Mouse (Mus musculus): ENCODE results near the gene Sars2. TPM values are rescaled to one million over a fixed set of nuclear protein-coding genes. Genes with fewer than 3 reads are reported as not detected.
A peak's percentile ranks its signal among the peaks of the same experiment; 100 is the strongest.

Sars2 gene
- polyA plus RNA-seq, 1 experiment from 2014 or later: 32.8 TPM

DNA sequence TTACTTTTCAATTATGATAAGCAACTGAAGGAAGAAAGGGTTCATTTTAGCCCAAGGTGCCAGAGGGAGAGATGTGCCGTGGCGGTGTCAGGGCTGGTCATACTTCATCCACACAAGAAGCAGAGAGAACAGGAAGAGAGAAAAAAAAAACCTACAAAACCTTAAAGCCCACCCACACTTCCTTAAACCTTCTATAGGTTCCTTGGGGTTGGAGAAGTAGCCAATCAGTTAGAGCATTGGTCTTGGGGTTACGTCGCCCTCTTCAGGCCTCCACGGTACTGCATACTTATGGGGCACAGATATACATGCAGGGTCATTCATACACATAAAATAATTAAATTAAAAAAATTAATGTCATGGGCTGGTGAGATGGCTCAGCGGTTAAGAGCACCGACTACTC lies 19.7 kb upstream of the Sars2 start:
- Histone ChIP-seq H3K4me3 (ENCODE audit: low read length) (no peak overlapping the region), H3K27ac (ENCODE audit: low read length) (no peak overlapping the region), H3K4me2 (replicated peaks; ENCODE audit: low read depth, low read length) (no peak overlapping the region), H3K27me3 (ENCODE audit: insufficient read depth, low read length) (no peaks in the 10 kb centered on the region), H3K9me3 (ENCODE audit: low read length) (no peaks in the 10 kb centered on the region), H3K4me1 (ENCODE audit: insufficient read depth, low read length) (peaks cover 14% of the 10 kb centered on the region; the same call in 1 of the 2 replicates), H3K9ac (replicated peaks; ENCODE audit: low read length) (no peak overlapping the region), H3K36me3 (ENCODE audit: insufficient read depth, low read length) (no peaks in the 10 kb centered on the region)
- no peak for ATAC-seq (ENCODE audit: low FRiP score, low TSS enrichment)
- WGBS: 89% methylated on average over 7 of the region's 7 CpGs

DNA sequence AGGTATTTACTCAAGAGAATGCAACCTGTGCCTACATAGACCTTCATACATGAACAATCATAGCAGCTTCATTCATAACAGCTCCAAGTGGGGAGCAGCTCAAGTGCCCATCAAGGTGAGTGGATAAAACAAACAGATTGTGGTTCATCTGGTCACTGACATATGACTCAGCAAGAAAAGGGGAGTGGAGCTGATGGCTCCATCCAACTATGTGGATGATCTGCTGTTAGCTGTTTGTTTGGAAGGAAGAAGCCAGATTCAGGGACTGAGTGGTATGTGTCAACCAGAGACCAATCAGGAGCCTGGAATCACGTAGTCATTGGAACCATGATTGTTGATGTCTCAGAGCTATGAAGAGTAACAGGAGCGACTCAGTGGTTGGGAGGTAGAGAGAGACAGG lies 17.2 kb upstream of the Sars2 start:
- 100% methylated on average over 2 of the region's 2 CpGs for WGBS
- H3K9me3 ChIP-seq (ENCODE audit: low read length): no peaks in the 10 kb centered on the region
- H3K9ac ChIP-seq (replicated peaks; ENCODE audit: low read length): no peak overlapping the region
- no peak overlapping the region for H3K4me3 ChIP-seq (ENCODE audit: low read length)
- H3K36me3 ChIP-seq (ENCODE audit: insufficient read depth, low read length): no peaks in the 10 kb centered on the region
- H3K4me1 ChIP-seq (ENCODE audit: insufficient read depth, low read length): 0 out of 2 replicates have a peak, but pooled peaks cover under 1% of the 10 kb centered on the region
- H3K27ac ChIP-seq (ENCODE audit: low read length): no peak overlapping the region
- H3K4me2 ChIP-seq (replicated peaks; ENCODE audit: low read depth, low read length): no peak overlapping the region
- ATAC-seq (ENCODE audit: low FRiP score, low TSS enrichment): no peak
- H3K27me3 ChIP-seq (ENCODE audit: insufficient read depth, low read length): no peaks in the 10 kb centered on the region

- WGBS: 11% methylated on average over 14 of the region's 14 CpGs
- Histone ChIP-seq H3K27me3 (ENCODE audit: insufficient read depth, low read length) (no peaks in the 10 kb centered on the region), H3K36me3 (ENCODE audit: insufficient read depth, low read length) (peaks cover 3% of the 10 kb centered on the region; the same call in 1 of the 2 replicates), H3K27ac (ENCODE audit: low read length) (no peak overlapping the region), H3K9me3 (ENCODE audit: low read length) (peaks cover 9% of the 10 kb centered on the region), H3K9ac (replicated peaks; ENCODE audit: low read length) (no peak overlapping the region), H3K4me2 (replicated peaks; ENCODE audit: low read depth, low read length) (peak overlapping the region; percentile 17; the same call in 1 of the 2 replicates), H3K4me1 (ENCODE audit: insufficient read depth, low read length) (no peaks in the 10 kb centered on the region), H3K4me3 (ENCODE audit: low read length) (no peak overlapping the region)
- no peak for ATAC-seq (ENCODE audit: low FRiP score, low TSS enrichment)
Observed at GRCm38 (mm10) chr7:28726600-28726999, 15.2 kb upstream of the Sars2 start.

- Histone ChIP-seq H3K36me3 (ENCODE audit: insufficient read depth, low read length) (peaks cover 3% of the 10 kb centered on the region; the same call in 1 of the 2 replicates), H3K9ac (replicated peaks; ENCODE audit: low read length) (no peak overlapping the region), H3K27ac (ENCODE audit: low read length) (no peak overlapping the region), H3K27me3 (ENCODE audit: insufficient read depth, low read length) (no peaks in the 10 kb centered on the region), H3K4me2 (replicated peaks; ENCODE audit: low read depth, low read length) (no peak overlapping the region), H3K4me3 (ENCODE audit: low read length) (no peak overlapping the region), H3K4me1 (ENCODE audit: insufficient read depth, low read length) (peaks cover 4% of the 10 kb centered on the region; the same call in 1 of the 2 replicates), H3K9me3 (ENCODE audit: low read length) (peaks cover 10% of the 10 kb centered on the region)
- WGBS: 43% methylated on average over 10 of the region's 10 CpGs
- ATAC-seq (ENCODE audit: low FRiP score, low TSS enrichment): no peak
Observed at GRCm38 (mm10) chr7:28727649-28728340, 14.0 kb upstream of the Sars2 start.

DNA sequence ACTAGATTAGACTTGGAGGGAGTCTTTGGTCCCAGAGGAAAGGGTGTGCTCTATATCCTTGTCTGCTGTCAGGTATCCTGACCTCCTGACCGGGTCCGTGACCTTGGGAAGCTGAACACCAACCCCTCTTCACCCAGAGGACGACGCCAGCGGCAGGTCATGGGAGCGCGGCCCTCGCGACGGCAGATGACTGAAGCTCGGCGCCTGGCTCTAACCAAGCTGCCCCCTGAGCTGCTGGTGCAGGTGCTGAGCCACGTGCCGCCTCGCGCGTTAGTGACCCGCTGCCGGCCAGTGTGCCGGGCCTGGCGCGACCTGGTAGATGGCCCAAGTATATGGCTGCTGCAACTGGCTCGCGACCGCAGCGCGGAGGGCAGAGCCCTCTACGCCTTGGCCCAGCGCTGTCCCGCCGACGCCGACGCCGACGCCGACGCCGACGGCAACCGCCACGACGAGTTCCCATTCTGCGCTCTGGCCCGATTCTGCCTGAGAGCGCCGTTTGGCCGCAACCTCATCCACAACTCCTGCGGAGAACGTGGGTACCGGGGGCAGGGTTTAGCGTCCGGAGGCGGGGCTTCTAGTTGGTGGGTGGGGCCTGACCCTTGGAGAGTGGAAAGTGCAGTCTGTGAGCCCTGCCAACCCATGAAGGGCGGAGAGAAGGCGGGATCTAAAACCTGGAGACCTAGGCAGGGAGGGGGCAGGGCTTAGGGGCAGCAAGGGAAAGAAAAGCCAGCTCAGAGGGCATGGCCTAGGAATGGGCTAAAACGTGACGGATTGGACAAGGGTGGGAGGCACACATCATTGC lies 9.2 kb upstream of the Sars2 start:
- H3K36me3 ChIP-seq (ENCODE audit: insufficient read depth, low read length): peaks cover 20% of the 10 kb centered on the region
- H3K4me2 ChIP-seq (replicated peaks; ENCODE audit: low read depth, low read length): peak overlapping the region; percentile 74
- peak overlapping the region; percentile 47 for H3K9ac ChIP-seq (replicated peaks; ENCODE audit: low read length)
- H3K9me3 ChIP-seq (ENCODE audit: low read length): peaks cover 10% of the 10 kb centered on the region
- H3K4me1 ChIP-seq (ENCODE audit: insufficient read depth, low read length): peaks cover 4% of the 10 kb centered on the region; the same call in 1 of the 2 replicates
- ATAC-seq (ENCODE audit: low FRiP score, low TSS enrichment): peak; percentile 91
- no peak overlapping the region for H3K27ac ChIP-seq (ENCODE audit: low read length)
- peak overlapping the region; percentile 52 for H3K4me3 ChIP-seq (ENCODE audit: low read length)
- 2% methylated on average over 58 of the region's 58 CpGs for WGBS
- no peaks in the 10 kb centered on the region for H3K27me3 ChIP-seq (ENCODE audit: insufficient read depth, low read length)

- ATAC-seq (ENCODE audit: low FRiP score, low TSS enrichment): peak; percentile 55
- Histone ChIP-seq H3K36me3 (ENCODE audit: insufficient read depth, low read length) (peaks cover 26% of the 10 kb centered on the region), H3K4me1 (ENCODE audit: insufficient read depth, low read length) (peaks cover 4% of the 10 kb centered on the region; the same call in 1 of the 2 replicates), H3K9ac (replicated peaks; ENCODE audit: low read length) (peak overlapping the region; percentile 17; the same call in 1 of the 2 replicates), H3K4me2 (replicated peaks; ENCODE audit: low read depth, low read length) (peak overlapping the region; percentile 74), H3K27me3 (ENCODE audit: insufficient read depth, low read length) (no peaks in the 10 kb centered on the region), H3K9me3 (ENCODE audit: low read length) (peaks cover 10% of the 10 kb centered on the region), H3K27ac (ENCODE audit: low read length) (no peak overlapping the region), H3K4me3 (ENCODE audit: low read length) (peak overlapping the region; percentile 52)
- 16% methylated on average over 11 of the region's 11 CpGs for WGBS
Observed at GRCm38 (mm10) chr7:28733211-28733610, 8.6 kb upstream of the Sars2 start.

DNA sequence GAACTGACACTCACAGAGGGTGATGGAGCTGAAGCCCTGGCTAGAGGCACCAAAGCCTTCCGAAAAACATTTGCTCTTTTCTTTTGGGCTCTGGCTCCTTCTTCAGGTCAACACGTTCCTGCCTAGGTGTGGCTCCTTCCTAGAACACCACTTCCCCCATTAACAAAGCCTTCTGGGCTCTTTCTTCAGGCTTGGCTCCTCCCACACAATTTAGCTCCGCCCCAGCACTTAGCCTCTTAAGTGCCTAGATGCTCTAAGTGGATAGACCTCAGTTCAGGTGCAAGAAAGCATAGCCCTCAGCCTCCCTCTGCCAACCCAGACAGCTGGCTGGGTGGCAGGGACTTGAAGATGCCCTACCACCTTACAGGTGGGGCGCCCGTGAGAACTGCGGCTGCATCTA lies 6.1 kb upstream of the Sars2 start:
- H3K4me2 ChIP-seq (replicated peaks; ENCODE audit: low read depth, low read length): no peak overlapping the region
- H3K9me3 ChIP-seq (ENCODE audit: low read length): peaks cover 10% of the 10 kb centered on the region
- no peak overlapping the region for H3K27ac ChIP-seq (ENCODE audit: low read length)
- no peak overlapping the region for H3K9ac ChIP-seq (replicated peaks; ENCODE audit: low read length)
- H3K36me3 ChIP-seq (ENCODE audit: insufficient read depth, low read length): peaks cover 36% of the 10 kb centered on the region
- ATAC-seq (ENCODE audit: low FRiP score, low TSS enrichment): no peak
- H3K27me3 ChIP-seq (ENCODE audit: insufficient read depth, low read length): no peaks in the 10 kb centered on the region
- peaks cover 4% of the 10 kb centered on the region; the same call in 1 of the 2 replicates for H3K4me1 ChIP-seq (ENCODE audit: insufficient read depth, low read length)
- 81% methylated on average over 6 of the region's 6 CpGs for WGBS
- no peak overlapping the region for H3K4me3 ChIP-seq (ENCODE audit: low read length)

DNA sequence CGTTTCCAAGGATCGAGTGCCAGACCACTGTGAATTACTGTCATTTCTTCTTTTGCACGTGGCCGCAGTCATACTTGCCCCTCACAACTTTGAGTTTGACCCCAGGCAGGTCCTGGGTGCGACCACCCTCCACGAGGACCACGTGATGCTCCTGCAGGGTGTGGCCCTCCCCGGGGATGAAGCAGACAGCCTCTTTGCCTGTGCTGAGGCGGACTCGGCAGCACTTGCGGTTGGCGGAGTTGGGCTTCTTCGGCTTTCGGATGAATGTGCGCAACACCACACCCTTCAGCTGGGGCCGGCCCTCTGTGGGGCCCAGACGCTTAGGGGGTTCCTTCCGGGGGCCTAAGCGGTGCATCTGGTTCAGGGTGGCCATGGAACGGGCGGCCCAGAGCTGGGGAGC lies 2.0 kb upstream of the Sars2 start:
- WGBS: 94% methylated on average over 21 of the region's 21 CpGs
- H3K4me2 ChIP-seq (replicated peaks; ENCODE audit: low read depth, low read length): no peak overlapping the region
- H3K36me3 ChIP-seq (ENCODE audit: insufficient read depth, low read length): peaks cover 33% of the 10 kb centered on the region
- peaks cover 11% of the 10 kb centered on the region for H3K4me1 ChIP-seq (ENCODE audit: insufficient read depth, low read length)
- H3K9ac ChIP-seq (replicated peaks; ENCODE audit: low read length): no peak overlapping the region
- ATAC-seq (ENCODE audit: low FRiP score, low TSS enrichment): no peak
- H3K9me3 ChIP-seq (ENCODE audit: low read length): no peaks in the 10 kb centered on the region
- no peak overlapping the region for H3K27ac ChIP-seq (ENCODE audit: low read length)
- no peaks in the 10 kb centered on the region for H3K27me3 ChIP-seq (ENCODE audit: insufficient read depth, low read length)
- H3K4me3 ChIP-seq (ENCODE audit: low read length): no peak overlapping the region

DNA sequence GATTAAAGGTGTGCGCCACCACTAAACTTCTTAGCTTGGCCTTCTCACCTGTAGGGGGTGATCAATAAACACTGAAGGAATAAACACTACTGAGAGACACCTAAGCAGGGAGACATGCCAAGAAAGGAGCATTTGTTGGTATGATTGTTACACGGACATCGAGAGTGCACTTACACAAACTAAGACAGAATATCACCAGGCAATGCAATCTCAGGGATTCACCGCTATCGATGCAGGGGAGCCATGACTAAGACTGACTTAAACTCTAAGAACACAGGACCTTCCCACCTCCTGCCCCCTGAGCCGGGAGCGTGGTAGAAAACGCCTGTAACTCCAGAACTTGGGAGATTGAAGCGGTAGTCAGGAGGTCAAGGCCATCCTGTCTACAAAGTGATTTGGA lies 843 bp upstream of the Sars2 start:
- ATAC-seq (ENCODE audit: low FRiP score, low TSS enrichment): no peak
- H3K27ac ChIP-seq (ENCODE audit: low read length): peak overlapping the region; percentile 54; the same call in 1 of the 2 replicates
- no peaks in the 10 kb centered on the region for H3K9me3 ChIP-seq (ENCODE audit: low read length)
- H3K27me3 ChIP-seq (ENCODE audit: insufficient read depth, low read length): no peaks in the 10 kb centered on the region
- H3K36me3 ChIP-seq (ENCODE audit: insufficient read depth, low read length): peaks cover 34% of the 10 kb centered on the region
- peak overlapping the region; percentile 83 for H3K9ac ChIP-seq (replicated peaks; ENCODE audit: low read length)
- H3K4me1 ChIP-seq (ENCODE audit: insufficient read depth, low read length): peaks cover 11% of the 10 kb centered on the region
- 28% methylated on average over 9 of the region's 9 CpGs for WGBS
- H3K4me3 ChIP-seq (ENCODE audit: low read length): peak overlapping the region; percentile 58
- peak overlapping the region; percentile 75 for H3K4me2 ChIP-seq (replicated peaks; ENCODE audit: low read depth, low read length)

All from kidney, embryonic 16.5 days (tissue).